Mouse (Mus musculus) CD4-positive, CD25-positive, alpha-beta regulatory T cell (primary cell): Measurements from ENCODE around the gene Morc3. TPM values are rescaled to one million over a fixed set of nuclear protein-coding genes. Genes with fewer than 3 reads are reported as not detected.

Experiments used
- polyA plus RNA-seq: library from polyadenylated mRNA; unstranded; fragments of 100-300 nt; shearing (Covaris generic); gene quantifications from one replicate; pipeline ENCODE4 v1.2.1, GENCODE M21; 2017

Gene Morc3
- polyA plus RNA-seq, result 102 TPM

GRCm38 (mm10) chr16:93831627-93832395, at the start of gene Morc3:
Gene Morc3 (plus strand): TSS chr16:93832121.

GRCm38 (mm10) chr16:93883423-93884085, 51.6 kb downstream of the Morc3 start, which contains the start of gene Chaf1b:
Gene Chaf1b (plus strand): TSS chr16:93883901.

Other genes starting within 250 kb of the Morc3 start
- 41.7 TPM for gene Setd4, start 228.1 kb upstream of the Morc3 start, polyA plus RNA-seq
- gene Cbr1, start 226.3 kb upstream of the Morc3 start, polyA plus RNA-seq, result 65.7 TPM
- gene Gm5678, start 204.0 kb upstream of the Morc3 start, polyA plus RNA-seq, result not detected
- not detected for gene Cbr3, start 148.9 kb upstream of the Morc3 start, polyA plus RNA-seq
- 35.8 TPM for gene Dop1b, start 120.2 kb upstream of the Morc3 start, polyA plus RNA-seq
- gene Chaf1b, start 51.8 kb downstream of the Morc3 start, polyA plus RNA-seq, result 25.9 TPM
- gene Cldn14, start 176.7 kb downstream of the Morc3 start, polyA plus RNA-seq, result not detected